Mouse (Mus musculus) cerebellum, postnatal 25 days (tissue): ENCODE data around the gene Pip4k2a.
A peak's percentile ranks its signal among the peaks of the same experiment; 100 is the strongest.
"Not testable (repeated sequence)": the region's sequence is repeated elsewhere in the genome, so short reads cannot be mapped to it uniquely, and the experiment has no call there.

ENCODE experiments used
- DNase-seq, 2 experiments: peaks; one replicate each; pipeline ENCODE4 v3.0.0; 2021; ENCODE audit warnings: mixed read lengths in 2 of 2

Gene Pip4k2a

GRCm38 (mm10) chr2:18921570-18922180, 76.3 kb downstream of the Pip4k2a start:
- DNase-seq, result no peak

- no peak for DNase-seq
Measured at GRCm38 (mm10) chr2:18920461-18920877, 77.5 kb downstream of the Pip4k2a start.

- no peak for DNase-seq
Measured at GRCm38 (mm10) chr2:18919797-18920354, 78.0 kb downstream of the Pip4k2a start.

- no peak for DNase-seq
Measured at GRCm38 (mm10) chr2:18917838-18918237, 80.1 kb downstream of the Pip4k2a start.

GRCm38 (mm10) chr2:18917380-18917750, 80.6 kb downstream of the Pip4k2a start:
- DNase-seq, result no peak

GRCm38 (mm10) chr2:18916615-18917379, 81.1 kb downstream of the Pip4k2a start:
- no peak for DNase-seq

- DNase-seq, result no peak
Measured at GRCm38 (mm10) chr2:18916042-18916407, 81.9 kb downstream of the Pip4k2a start.

- DNase-seq, result no peak
Measured at GRCm38 (mm10) chr2:18915372-18916041, 82.4 kb downstream of the Pip4k2a start.

- DNase-seq, result no peak
Measured at GRCm38 (mm10) chr2:18914750-18915149, 83.2 kb downstream of the Pip4k2a start.

- DNase-seq, result no peak
Measured at GRCm38 (mm10) chr2:18913642-18914041, 84.3 kb downstream of the Pip4k2a start.

- DNase-seq, result no peak
Measured at GRCm38 (mm10) chr2:18911251-18911934, 86.5 kb downstream of the Pip4k2a start.

GRCm38 (mm10) chr2:18910209-18910608, 87.7 kb downstream of the Pip4k2a start:
- no peak for DNase-seq

- DNase-seq, result peak in 1 of 2 experiments; percentile 23
Measured at GRCm38 (mm10) chr2:18909713-18910112, 88.2 kb downstream of the Pip4k2a start.

- no peak for DNase-seq
Measured at GRCm38 (mm10) chr2:18907269-18907668, 90.7 kb downstream of the Pip4k2a start.

GRCm38 (mm10) chr2:18906421-18907084, 91.4 kb downstream of the Pip4k2a start:
- DNase-seq, result peak in 1 of 2 experiments; percentile 54

- DNase-seq, result no peak
Measured at GRCm38 (mm10) chr2:18903301-18904068, 94.4 kb downstream of the Pip4k2a start.

- no peak for DNase-seq
Measured at GRCm38 (mm10) chr2:18901133-18901532, 96.8 kb downstream of the Pip4k2a start.

GRCm38 (mm10) chr2:18900635-18901034, 97.3 kb downstream of the Pip4k2a start:
- DNase-seq, result no peak

GRCm38 (mm10) chr2:18897742-18898256, 100.1 kb downstream of the Pip4k2a start:
- DNase-seq, result no peak

- no peak for DNase-seq
Measured at GRCm38 (mm10) chr2:18896015-18896414, 101.9 kb downstream of the Pip4k2a start.

GRCm38 (mm10) chr2:18893336-18893735, 104.6 kb downstream of the Pip4k2a start:
- not testable (repeated sequence) for DNase-seq
